Mouse (Mus musculus) yolk sac, embryonic 10.5 days (tissue): Measurements from ENCODE around the gene Fyn.

Experiments
- DNase-seq: peaks from one replicate; pipeline ENCODE4 v3.0.0-alpha.2; 2017; ENCODE audit warnings: low spot score

The Fyn gene

GRCm38 (mm10) chr10:39571011-39571410 lies 202.4 kb downstream of the Fyn start:
- peak; percentile 30 for DNase-seq

GRCm38 (mm10) chr10:39572050-39572671 lies 203.5 kb downstream of the Fyn start:
- no peak for DNase-seq

DNA sequence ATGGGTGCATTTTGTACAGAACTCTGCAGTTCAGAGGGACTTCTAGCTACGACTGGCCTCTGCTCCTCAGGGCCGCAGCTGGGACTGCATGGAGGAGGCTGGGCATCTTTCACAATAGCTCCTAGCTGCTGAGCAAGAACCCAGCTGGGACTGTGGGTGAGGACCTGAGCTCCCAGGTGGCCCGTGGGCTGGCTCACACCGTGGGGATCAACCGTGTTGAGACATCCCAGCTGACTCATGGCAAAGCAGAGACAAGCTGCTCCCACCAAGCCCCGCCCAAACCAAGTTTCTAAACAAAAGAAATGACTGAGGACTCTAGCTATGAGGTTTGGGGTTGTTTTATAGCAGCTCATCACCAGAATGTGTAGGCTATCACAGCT lies 204.0 kb downstream of the Fyn start:
- no peak for DNase-seq

DNA sequence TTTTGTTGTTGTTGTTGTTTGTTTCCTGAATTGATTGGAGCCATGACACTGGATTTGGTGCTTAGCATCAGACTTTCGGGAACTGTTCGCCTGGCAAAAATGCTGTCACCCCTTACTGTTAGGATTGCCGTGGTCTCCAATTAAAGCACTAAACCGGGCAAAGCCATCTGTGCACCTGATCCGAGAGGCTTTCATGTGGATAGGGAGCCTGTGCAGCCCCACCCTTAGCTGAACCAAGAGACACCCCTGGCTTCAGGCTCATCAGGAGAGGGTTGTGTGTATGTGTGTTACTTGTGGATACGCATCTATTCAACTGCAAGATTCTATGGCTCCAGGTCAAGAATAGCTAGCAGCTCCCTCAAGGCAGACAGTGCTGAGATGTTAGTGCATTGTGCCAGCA lies 207.8 kb downstream of the Fyn start:
- DNase-seq: no peak

DNA sequence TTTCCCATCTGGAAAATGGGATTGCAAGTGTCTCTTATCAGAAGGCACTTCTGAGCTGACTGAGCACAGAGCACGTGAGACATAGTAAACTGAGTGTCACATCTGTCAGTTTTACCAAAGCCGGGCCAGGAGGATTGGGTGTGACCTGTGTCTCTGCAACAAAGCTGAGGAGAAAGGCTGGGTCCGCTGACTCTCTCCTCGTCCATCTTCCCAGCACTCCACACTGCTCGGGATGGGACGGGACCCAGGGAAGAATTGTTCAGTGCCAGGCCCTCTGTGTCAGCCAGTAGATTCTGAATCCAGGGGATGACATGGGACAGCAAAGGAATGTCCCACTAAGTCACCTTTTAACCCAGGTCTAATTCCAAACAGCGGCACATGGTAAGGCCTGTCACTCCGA lies 211.8 kb downstream of the Fyn start:
- no peak for DNase-seq

- DNase-seq: no peak
Measured at GRCm38 (mm10) chr10:39582385-39582784, 213.7 kb downstream of the Fyn start.

GRCm38 (mm10) chr10:39583718-39584117 lies 215.1 kb downstream of the Fyn start:
- no peak for DNase-seq

DNA sequence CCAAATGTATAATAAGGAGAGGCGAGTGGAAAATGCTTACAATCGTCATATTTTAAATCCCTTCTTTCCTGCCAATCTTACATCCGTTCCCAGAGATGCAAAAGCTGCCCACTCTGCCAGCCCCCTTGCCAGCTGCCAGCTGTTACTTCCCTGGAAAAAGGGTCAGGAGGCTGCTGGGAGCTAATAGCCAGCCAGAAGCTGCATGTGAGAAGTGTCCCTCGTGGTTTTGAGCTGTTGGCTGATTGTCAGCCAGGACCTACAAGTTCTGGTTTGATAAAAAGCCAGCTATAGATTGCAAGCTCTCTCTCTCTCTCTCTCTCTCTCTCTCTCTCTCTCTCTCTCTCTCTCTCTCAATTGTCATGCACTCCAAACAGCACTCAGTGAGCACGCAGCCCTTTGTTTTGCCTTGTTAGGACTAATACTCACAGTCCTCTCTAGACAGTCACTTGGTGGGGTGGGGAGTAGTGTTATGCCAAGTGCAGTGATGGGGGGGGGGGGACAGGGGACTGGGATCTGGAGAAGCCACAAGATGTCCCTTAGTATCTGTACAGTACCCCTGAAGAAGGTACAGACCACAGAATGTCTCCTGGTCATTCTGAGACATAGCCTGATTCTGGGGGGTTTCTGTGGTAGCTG lies 218.8 kb downstream of the Fyn start:
- DNase-seq: no peak

DNA sequence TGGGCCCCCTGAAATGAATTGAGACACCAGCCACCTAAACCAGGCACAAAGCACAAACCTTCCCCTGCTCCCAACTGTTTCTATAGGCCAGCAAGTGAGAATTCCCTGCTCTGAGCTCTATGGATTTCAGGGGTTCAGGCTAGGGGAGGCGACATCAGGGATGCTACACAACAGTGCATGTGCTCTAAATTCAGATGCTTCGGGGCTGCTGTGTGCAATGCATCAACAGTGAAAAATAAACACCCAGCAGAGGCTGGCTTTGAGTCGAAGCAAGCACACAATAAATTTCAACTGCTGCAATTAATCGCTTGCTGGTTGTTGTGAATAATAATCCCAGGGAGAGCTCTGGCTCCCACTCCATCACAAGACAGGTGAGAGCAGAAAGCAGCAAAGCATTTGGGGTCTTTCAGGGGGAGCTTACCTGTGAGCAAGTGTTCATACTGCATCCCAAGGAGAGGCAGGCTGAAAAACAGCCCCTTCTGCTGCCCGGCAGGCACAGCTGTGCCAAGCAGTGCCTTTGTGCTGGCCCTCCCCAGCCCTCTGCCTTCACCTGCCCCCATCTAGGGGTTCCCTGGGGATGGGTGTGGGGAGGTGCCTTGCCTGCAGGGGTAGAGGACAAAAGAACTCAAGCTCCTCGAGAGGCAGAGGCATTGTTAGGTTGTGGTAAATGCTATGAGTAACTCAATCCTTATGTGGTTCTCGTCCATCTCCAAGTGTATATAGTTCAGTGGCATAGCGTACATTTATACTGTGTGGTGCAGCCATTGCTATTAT lies 219.5 kb downstream of the Fyn start:
- DNase-seq: no peak

DNA sequence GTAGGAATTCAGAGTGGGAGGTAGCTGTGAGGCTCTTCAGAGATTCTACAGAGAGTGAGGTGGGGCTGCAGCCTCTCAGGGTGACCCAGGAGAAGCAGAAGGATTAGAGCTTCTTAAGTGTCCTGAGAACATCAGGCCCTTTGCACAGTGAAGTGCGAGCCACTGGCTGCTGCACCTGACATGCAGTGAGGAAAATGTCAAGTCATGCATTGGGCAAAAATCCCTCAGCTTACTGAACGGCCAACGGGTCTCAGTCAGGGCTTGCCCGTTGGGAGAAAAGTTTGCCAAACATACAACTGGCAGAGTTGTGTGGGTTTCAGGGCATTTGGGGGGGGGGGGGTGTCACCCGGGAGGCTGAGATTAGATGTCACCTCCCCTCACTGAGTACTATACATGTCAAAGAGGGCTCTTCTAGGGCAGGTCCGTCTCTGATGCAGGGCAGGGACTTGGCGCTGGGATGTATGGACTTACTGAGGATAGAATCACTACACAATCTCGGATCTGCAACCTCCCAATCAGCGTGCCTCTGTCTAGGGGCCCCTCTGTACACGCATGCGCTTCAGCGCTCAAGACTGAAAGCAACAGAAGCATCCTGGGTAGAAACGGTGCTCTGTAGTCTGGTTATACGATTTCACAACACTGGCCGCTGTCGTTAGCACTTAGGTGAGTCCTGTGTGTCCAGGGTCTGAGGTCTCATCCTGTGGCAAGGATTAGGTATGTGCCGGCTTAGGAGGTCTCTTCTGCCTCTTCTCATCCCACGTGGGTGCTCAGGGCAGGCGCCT lies 221.3 kb downstream of the Fyn start:
- no peak for DNase-seq

GRCm38 (mm10) chr10:39590629-39591028 lies 222.0 kb downstream of the Fyn start:
- DNase-seq: no peak

DNA sequence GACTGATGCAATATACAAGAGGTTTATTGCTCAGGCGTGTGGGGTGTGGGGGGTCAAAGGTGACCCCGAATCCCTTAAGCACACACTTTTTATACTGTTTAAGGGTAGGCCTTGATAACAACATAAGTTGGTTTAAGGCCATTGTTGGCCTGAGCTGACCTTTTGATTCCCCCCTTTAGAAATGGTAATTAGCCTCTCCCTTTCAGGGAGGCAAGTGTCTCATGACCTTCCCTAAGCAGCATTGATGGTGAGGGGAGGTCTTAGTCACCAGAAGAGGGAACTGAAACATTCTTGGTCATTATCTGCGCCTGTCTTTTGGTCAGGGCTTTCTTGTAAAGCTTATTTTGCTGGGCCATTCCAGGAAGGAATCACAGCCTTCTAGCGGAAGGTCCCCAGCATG lies 223.8 kb downstream of the Fyn start:
- no peak for DNase-seq

DNA sequence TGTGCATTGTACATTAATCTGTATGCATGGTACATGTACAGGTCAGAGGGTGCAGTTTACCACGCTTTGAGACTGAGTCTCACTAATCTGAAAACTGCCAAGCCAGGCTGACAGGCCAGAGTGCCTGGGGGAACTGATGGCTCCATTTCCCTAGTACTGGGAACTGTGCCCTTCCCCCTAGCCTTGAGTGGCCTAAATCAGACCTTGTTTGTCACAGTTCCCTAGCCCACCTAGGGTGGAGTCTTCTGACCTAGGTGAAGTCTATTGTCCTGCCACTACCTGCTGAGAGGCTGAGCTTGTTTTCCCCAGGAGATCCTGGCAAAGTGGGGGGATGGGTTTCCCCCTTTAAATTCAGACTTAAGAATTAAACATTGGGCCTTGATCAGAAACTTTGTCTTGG lies 226.1 kb downstream of the Fyn start:
- no peak for DNase-seq

DNA sequence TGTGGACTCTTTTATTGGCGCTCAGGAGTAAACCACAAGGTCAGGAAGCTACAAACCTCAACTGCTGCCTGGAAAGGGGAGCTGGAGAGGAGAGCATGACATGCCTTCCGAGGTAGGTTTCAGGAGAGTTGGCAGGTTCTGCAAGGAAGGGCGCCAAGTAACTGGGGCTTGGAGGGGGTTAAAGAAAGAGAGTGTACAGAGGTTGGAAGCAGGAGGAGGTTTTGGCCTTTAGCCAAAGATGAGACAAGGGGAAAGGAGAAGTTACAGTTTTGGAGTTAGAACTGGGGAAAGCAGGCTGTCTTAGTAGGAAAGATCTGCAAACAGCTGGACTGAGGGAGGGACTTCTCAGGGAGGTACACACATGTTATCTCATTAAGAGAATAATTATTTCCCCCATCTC lies 227.2 kb downstream of the Fyn start:
- no peak for DNase-seq

DNA sequence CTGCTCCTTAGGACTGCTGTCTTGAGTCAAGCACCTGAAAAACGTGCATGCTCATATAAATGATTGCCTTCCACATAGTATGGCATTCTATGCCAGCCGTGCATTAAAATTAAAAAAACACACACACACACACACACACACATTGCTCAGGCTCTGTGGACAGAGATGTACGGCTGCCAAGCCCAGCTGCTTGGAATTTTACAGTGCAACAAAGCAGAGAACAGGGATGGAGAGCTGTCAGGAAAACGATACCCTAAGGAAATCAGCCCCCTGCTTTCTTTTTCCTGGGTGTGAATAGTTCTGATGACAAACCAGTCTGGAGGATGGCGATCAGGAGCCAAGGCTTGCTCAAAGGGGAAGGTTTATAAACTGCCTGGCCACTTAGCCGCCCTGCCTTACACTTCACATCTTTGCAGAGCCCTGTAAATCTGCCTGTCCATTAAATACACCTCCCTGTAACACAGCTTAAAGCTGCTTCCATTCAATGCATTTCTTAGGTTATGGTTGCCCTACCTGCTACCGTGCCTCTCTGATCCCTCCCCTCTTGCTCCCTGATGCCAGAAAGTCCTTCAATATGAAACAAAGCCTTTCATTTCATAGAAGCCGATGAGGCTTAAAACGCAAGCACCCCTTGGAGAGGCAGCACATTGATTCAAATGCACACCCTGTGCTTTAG lies 228.6 kb downstream of the Fyn start:
- no peak for DNase-seq

GRCm38 (mm10) chr10:39597792-39598183 lies 229.1 kb downstream of the Fyn start:
- DNase-seq: no peak

DNA sequence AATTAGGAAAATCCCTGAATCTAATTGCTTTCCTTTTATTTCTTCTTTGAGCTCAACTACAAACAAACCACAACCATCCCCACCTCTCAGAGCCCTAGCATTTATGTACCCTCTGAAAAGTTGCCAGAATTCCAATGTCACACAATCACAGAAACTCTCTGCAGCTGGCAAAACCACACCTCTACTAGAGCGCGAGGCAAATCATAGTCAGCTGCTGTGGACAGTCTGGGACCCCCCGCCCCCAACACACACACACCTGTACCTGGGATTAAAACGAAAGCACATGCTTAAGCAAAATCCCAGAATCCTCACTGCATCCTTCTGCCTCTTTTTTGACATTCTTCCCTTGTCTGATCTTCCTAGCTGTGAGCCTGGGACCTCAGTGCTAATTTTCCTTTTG lies 230.9 kb downstream of the Fyn start:
- no peak for DNase-seq

- DNase-seq: no peak
Measured at GRCm38 (mm10) chr10:39600115-39600514, 231.5 kb downstream of the Fyn start.

DNA sequence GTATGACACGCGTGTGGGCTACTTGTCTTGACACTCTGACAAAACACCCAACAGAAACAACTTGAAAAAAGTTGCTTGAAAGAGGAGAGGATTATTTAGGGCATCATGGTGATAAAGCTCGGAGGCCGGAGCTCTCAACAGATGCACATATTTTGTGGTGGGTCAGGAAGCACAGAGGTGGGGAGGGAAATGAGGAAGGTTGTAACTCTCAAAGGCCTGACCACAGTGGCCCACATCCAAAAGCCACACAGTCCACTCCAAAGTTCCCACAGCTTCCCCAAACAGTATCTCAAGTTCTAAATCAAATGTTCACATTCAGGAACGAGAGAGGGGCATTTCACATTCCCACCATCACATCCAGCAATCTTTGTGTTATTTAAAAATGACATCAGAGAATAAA lies 232.4 kb downstream of the Fyn start:
- no peak for DNase-seq

GRCm38 (mm10) chr10:39606434-39606833 lies 237.8 kb downstream of the Fyn start:
- no peak for DNase-seq

DNA sequence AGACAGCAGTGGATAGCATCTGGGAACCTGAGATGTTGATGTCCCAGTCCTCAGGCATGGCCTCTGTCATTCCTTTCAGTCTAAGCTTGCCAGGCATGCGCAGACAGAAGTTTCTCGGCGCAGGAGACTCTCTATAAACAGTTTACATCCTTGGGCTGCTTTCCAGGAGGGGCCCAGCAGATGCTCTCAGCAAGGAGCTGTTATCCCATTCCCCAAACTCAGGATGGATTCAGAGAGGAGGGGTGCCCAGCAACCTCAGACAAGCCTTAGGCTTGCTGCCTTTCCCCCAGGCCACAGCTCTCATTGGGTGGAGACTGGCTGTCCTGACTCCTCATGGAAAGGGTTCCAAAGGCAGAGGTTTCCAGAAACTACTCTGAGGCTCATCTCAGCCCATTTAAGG lies 242.6 kb downstream of the Fyn start:
- DNase-seq: peak; percentile 32

DNA sequence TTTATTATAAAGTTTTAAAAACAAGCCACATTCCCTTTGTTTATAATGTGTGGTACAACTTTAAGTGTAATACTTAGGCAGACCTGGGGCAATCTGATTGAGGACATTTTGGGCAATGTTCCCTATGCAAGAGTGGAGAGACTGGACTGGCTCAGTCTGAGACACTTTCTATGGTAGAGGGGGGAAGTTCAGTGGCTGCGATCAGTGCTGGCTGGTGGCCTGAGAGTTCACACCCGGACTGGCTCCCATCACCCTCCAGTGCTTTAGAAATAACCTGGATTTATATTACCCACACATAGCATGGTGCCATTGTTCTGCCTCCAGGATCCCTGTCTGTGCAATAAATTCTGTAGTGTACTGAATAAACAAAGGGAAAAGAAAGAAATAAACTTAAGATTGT lies 243.5 kb downstream of the Fyn start:
- no peak for DNase-seq
